Mouse (Mus musculus) olfactory bulb, adult 2 months (tissue): ENCODE measurements around the gene B9d1. TPM values are rescaled to one million over a fixed set of nuclear protein-coding genes. Genes with fewer than 3 reads are reported as not detected.

Experiments
- H3K27ac ChIP-seq: fragments of 200-500 bp; 2 replicates; pipeline ENCODE4 v1.5.1; 2012; ENCODE audit warnings: low read depth, low read length; ENCODE audit not compliant: insufficient read depth
- H3K4me1 ChIP-seq: fragments of 200-500 bp; 2 replicates; pipeline ENCODE4 v1.6.1; 2012; ENCODE audit warnings: low read length; ENCODE audit not compliant: control insufficient read depth, insufficient read depth
- H3K4me3 ChIP-seq: fragments of 200-500 bp; 2 replicates; pipeline ENCODE4 v1.5.1; 2012; ENCODE audit warnings: mild to moderate bottlenecking, low read depth, low read length, moderate library complexity; ENCODE audit not compliant: insufficient read depth
- CTCF ChIP-seq: fragments of 200-500 bp; IDR thresholded peaks from 2 replicates; pipeline ENCODE4 v1.5.1; 2012; ENCODE audit warnings: low read depth, mild to moderate bottlenecking, low read length, moderate library complexity; ENCODE audit not compliant: insufficient read depth
- POLR2A ChIP-seq: fragments of 200-500 bp; IDR thresholded peaks from 2 replicates; pipeline ENCODE4 v1.6.1; 2012; ENCODE audit warnings: mild to moderate bottlenecking, low read depth, low read length, moderate library complexity; ENCODE audit not compliant: insufficient read depth
- WGBS: fragments of 180-500 bp; shearing (Covaris S2); methylation state at CpG from one replicate; pipeline ENCODE4 v1.1.7; 2018; 5-methylcytosine and 5-hydroxymethylcytosine counted together
- polyA plus RNA-seq: library from polyadenylated mRNA; stranded (reverse); fragments of >200 nt; gene quantifications from 2 replicates; pipeline ENCODE4 v1.2.4, GENCODE M21; 2012; ENCODE audit warnings: low replicate concordance; ENCODE audit not compliant: missing spikeins, insufficient read depth, insufficient read length

Gene B9d1
- polyA plus RNA-seq, 1 experiment: not detected

DNA sequence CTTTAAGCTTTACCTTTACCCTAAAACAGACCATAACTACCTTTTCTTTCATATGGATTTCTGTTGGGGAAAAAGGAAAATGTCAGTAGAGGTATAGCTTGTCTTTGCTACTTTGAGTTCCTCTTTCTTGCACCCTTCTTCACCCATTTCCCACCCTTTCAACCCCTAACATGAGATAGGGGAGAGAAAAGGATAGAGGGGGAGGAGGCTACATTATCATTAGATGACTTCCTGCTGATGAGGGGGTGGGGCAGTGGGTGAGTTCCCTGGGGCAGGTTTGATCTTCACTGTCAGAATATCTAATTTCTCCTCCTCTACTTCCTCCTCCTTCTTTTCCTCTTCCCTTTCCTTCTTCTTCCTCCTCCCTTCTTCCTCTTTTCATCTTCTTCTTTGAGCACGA is 7.5 kb upstream of the B9d1 start:
- H3K4me3 ChIP-seq: no peak overlapping the region
- no peak overlapping the region for H3K27ac ChIP-seq
- peaks cover 3% of the 10 kb centered on the region; the same call in 1 of the 2 replicates for H3K4me1 ChIP-seq
- no peak for TF ChIP-seq POLR2A
- TF ChIP-seq CTCF: no peak
- 76% methylated on average over 1 of the region's 1 CpGs for WGBS

DNA sequence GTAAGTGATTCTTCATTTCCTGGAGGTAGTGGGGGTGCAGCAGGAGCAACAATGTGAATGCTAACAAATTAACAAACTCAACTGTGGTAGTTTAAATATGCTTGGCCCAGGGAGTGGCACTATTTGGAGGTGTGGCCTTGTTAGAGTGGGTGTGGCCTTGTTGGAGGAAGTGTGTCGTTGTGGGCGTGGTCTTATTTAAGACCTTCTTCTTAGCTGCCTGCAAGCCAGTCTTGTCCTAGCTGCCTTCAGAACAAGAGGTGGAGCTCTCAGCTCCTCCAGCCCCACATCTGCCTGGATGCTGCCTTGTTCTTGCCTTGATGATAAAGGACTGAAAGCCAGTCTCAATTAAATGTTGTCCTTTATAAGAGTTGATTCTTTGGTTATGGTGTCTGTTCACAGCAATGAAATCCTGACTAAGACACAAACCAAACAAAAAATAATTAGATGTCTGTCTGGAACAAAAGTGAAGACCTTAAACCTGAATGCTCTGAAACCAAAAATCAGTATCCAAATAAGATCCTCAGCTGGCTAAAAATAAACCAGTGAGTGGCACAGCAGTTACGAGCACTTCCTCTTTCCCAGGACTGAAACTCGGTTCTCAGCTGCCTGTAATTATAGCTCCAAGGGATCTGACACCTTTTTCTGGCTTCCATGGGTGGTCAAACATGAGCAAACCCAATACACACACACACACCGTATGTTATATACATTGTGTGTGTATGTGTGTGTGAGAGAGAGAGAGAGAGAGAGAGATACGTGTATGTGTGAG is 6.0 kb upstream of the B9d1 start:
- H3K27ac ChIP-seq: peak overlapping the region; percentile 55; the same call in 1 of the 2 replicates
- no peak overlapping the region for H3K4me3 ChIP-seq
- TF ChIP-seq POLR2A: no peak
- TF ChIP-seq CTCF: no peak
- WGBS: 43% methylated on average over 6 of the region's 6 CpGs
- H3K4me1 ChIP-seq: peaks cover 3% of the 10 kb centered on the region; the same call in 1 of the 2 replicates

DNA sequence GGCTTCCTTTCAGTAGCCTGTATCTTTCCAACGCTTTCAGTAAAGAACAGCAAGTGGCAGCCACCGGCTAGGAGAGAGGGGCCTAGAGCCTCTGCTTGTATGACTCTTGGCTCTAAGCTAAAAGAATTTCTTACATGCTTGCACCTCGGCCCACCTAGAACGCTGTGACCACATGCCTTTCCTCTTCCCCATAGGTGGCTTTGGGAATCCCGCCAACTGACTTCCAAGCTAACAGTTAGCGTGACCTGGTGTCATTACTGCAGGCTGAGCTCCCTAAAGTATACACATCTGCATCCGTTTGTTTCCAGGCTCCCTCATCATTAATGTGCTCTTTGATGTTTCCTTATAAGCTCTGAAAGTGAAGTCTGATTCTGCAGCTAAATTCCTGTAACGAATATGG is 1.0 kb upstream of the B9d1 start:
- 71% methylated on average over 8 of the region's 8 CpGs for WGBS
- H3K4me3 ChIP-seq: no peak overlapping the region
- H3K4me1 ChIP-seq: peaks cover 6% of the 10 kb centered on the region
- H3K27ac ChIP-seq: 0 out of 2 replicates have a peak overlapping the region, but pooled peaks have one; percentile 92
- TF ChIP-seq CTCF: no peak
- TF ChIP-seq POLR2A: no peak

- 46% methylated on average over 3 of the region's 3 CpGs for WGBS
- TF ChIP-seq CTCF (no peak), POLR2A (no peak)
- Histone ChIP-seq H3K4me3 (no peak overlapping the region), H3K27ac (no peak overlapping the region), H3K4me1 (no peaks in the 10 kb centered on the region)
These were observed 10.0 kb downstream of the B9d1 start for GRCm38 (mm10) chr11:61514953-61515352.

DNA sequence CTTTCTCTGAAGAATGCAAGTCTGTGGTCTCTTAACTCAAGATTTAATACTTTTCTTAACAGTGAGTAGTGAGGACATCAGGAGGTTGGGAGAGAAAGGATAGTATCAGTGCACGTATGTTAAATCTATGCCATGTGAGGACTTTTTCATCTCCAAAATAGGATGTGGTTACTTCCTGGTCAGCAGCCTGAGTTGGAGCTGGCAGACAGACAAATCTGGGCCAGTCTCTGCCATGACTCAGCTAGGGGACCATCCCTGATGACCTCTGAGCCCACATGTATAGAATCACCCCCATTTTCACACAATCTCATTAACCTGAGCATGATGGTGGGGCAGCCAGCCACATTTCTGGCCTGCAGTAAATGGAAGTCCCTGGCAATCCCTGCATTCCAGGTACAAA is 13.0 kb downstream of the B9d1 start:
- H3K27ac ChIP-seq: no peak overlapping the region
- no peak overlapping the region for H3K4me3 ChIP-seq
- WGBS: 81% methylated on average over 1 of the region's 1 CpGs
- H3K4me1 ChIP-seq: no peaks in the 10 kb centered on the region; the same call in 1 of the 2 replicates
- no peak for TF ChIP-seq CTCF
- TF ChIP-seq POLR2A: no peak

GRCm38 (mm10) chr11:61518871-61519270 is 13.9 kb downstream of the B9d1 start:
- WGBS: 94% methylated on average over 3 of the region's 3 CpGs
- H3K27ac ChIP-seq: no peak overlapping the region
- no peaks in the 10 kb centered on the region; the same call in 1 of the 2 replicates for H3K4me1 ChIP-seq
- H3K4me3 ChIP-seq: no peak overlapping the region
- TF ChIP-seq CTCF (no peak), POLR2A (no peak)

DNA sequence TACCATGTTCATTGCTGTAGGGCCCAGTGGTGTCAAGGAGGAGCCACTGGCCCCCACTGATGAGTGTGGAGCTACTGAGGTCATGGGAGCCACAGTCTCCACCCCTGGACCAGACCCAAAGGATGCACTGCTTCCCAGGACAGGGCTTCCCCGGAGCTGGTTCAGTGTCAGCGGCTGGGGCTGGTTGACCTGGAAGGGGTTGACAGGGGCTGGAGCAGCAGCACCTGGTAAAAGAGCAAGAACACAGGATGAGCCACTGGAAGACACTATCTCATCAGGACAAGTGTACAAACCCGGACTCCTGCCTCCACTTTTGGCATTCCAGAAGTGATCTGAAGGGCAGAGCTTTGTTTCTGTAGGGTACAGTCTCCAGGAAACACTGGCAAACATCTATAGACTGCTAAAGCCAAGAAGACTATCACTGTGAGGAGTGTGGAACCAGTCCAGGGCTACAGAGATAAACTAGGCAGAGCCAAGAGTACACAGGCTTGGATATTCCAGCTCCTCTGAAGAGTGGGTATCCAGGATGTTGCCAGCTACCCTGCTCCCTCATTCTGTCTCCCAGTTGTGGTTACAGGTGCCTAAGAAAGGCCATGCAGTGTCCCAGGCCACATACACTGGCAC is 14.7 kb downstream of the B9d1 start:
- TF ChIP-seq POLR2A (no peak), CTCF (no peak)
- WGBS: 82% methylated on average over 3 of the region's 3 CpGs

DNA sequence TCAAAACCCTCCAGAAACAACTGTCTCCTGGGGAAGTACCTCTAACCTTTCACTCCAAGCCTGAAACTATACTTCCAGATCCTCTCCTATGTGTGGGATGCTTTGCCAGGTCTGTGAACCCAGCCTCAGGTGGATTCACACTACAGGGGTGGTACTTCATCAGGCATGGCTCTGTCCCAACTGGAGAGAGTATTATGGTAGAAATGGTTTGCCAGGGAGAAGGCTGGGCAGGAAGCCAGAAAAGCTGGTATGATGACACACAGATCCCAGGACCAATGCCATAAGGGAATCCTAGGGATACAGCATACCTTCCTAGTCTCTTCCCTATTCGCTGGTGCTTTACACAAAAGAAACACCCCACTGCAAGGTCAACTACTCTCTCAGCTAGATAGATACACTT is 21.9 kb downstream of the B9d1 start:
- H3K27ac ChIP-seq: no peak overlapping the region
- peaks cover 7% of the 10 kb centered on the region for H3K4me1 ChIP-seq
- WGBS: 78% methylated on average over 1 of the region's 1 CpGs
- TF ChIP-seq CTCF: no peak
- no peak for TF ChIP-seq POLR2A
- no peak overlapping the region for H3K4me3 ChIP-seq

More for the DNA sequence above, 14.7 kb downstream of the B9d1 start:
- H3K27ac ChIP-seq: no peak overlapping the region
- H3K4me1 ChIP-seq: no peaks in the 10 kb centered on the region; the same call in 1 of the 2 replicates
- H3K4me3 ChIP-seq: no peak overlapping the region

DNA sequence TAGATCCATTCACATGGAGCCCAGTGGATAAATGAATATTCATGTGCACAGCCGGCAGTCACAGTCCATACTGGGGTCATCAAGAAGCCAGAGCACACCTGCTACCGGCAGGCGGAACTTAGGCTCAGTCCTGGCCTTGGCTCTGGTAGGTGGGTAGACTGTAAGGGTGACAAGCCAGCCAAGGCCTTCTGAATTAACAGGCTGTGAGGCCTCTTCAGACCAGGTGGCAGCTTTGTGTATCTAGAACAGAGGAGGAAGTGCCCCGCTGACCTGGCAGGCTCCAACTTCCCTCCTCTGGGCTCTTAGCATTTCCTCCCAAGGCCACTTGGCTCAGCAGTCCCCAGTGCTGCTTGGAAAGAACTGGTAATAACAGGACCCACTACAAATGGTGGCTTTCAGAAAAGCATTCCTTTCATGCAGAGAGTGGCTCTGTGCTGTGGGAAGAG is 24.3 kb downstream of the B9d1 start:
- TF ChIP-seq CTCF (no peak), POLR2A (no peak)
- peak overlapping the region; percentile 50; the same call in 1 of the 2 replicates for H3K27ac ChIP-seq
- peaks cover 11% of the 10 kb centered on the region for H3K4me1 ChIP-seq
- WGBS: 30% methylated on average over 4 of the region's 4 CpGs
- H3K4me3 ChIP-seq: no peak overlapping the region
